Mouse (Mus musculus): ENCODE results near the gene Lrrc3.
"Not testable (repeated sequence)": the region's sequence is repeated elsewhere in the genome, so short reads cannot be mapped to it uniquely, and the experiment has no call there.

Gene Lrrc3

GRCm38 (mm10) chr10:77902211-77902893 lies at the start of gene Lrrc3:
Gene Lrrc3, minus strand, starts transcription at chr10:77902536.
- CTCF ChIA-PET: no interaction called here

GRCm38 (mm10) chr10:77950468-77950867 lies 48.1 kb upstream of the Lrrc3 start:
- CTCF ChIA-PET: not testable (repeated sequence)

- CTCF ChIA-PET: no interaction called here
Measured at GRCm38 (mm10) chr10:77939685-77940084, 37.3 kb upstream of the Lrrc3 start.

GRCm38 (mm10) chr10:77927375-77927774 lies 25.0 kb upstream of the Lrrc3 start:
- CTCF ChIA-PET: no interaction called here

DNA sequence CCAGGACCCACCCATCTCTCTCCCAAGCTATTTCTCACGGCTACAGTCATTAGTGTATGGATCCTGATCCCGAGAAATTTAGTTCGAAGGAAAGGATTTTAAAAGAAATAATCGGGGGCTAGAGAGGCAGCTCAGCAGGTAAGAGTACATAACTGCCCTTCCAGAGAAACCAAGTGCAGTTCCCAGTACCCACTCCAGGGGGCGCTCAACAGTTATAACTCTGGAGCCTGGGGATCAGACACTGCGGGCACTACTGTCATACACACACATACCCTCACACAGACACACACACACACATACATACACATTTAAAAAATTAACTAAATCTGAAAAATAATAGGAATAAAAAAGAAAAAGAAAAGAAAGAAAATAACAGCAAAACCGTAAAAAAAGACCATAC lies 23.8 kb upstream of the Lrrc3 start:
- CTCF ChIA-PET: interaction anchor here (0.5 to 0.6 kb wide), 2 partner anchors 301 to 677 kb away, joined by 3 read pairs; no protein-coding TSS in a partner anchor

DNA sequence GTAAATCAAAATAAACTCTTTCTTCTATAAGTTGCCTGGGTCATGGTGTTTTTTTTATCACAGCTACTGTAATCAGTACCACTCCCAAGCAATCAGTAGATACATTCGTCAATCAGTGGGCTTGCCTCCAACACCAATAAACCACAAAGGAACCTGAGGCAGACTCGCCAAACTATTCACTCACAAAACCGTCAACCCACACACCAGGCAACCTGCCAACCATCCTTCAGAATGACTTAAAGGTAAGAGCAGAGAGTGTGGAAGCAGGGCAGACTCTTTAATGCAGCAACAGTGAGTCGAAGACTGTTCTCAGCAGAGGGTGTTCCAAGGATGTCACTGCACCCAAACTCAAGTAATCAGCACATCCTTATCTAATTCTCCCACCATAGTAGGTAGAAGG lies 20.3 kb upstream of the Lrrc3 start:
- CTCF ChIA-PET: no interaction called here

GRCm38 (mm10) chr10:77921009-77921408 lies 18.7 kb upstream of the Lrrc3 start:
- CTCF ChIA-PET: no interaction called here

DNA sequence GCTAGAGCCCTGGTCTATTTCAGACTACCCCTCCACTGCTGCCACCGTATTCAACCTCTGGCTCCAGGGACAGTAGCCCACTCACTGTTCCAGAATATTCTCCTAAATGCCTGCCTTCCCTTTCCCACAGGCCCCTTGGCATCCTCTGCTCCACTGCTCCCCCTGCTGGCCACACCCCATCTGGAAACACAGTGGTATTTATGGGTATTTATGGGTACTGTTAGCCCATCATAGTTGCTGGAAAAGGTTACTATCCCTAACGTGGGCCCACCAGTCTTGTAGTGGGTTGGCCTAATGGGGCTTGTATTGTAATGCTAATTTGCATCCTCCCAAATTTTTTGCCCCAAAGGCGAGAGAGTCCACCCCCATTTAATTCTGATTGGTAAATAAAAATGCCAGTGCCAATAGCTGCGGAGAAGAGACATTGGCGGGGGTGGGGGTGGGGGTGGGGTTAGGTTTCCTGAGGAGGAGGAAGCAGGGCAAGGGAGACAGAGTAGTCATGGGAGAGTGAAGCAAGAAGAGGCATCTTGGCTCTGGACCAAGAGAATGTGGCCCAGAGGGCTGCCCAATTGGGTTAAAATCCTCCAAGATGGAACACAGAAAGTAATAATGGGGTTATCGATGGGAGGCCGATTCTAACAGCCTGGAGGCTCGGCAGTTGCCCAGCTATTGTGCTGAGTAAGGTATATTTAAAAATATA lies 14.4 kb upstream of the Lrrc3 start:
- CTCF ChIA-PET: interaction anchor here (0.7 to 1.1 kb wide), 2 partner anchors 25 to 1867 kb away, joined by 4 to 7 read pairs; no protein-coding TSS in a partner anchor

GRCm38 (mm10) chr10:77913292-77913691 lies 11.0 kb upstream of the Lrrc3 start:
- CTCF ChIA-PET: no interaction called here

GRCm38 (mm10) chr10:77912605-77913004 lies 10.3 kb upstream of the Lrrc3 start:
- CTCF ChIA-PET: no interaction called here

DNA sequence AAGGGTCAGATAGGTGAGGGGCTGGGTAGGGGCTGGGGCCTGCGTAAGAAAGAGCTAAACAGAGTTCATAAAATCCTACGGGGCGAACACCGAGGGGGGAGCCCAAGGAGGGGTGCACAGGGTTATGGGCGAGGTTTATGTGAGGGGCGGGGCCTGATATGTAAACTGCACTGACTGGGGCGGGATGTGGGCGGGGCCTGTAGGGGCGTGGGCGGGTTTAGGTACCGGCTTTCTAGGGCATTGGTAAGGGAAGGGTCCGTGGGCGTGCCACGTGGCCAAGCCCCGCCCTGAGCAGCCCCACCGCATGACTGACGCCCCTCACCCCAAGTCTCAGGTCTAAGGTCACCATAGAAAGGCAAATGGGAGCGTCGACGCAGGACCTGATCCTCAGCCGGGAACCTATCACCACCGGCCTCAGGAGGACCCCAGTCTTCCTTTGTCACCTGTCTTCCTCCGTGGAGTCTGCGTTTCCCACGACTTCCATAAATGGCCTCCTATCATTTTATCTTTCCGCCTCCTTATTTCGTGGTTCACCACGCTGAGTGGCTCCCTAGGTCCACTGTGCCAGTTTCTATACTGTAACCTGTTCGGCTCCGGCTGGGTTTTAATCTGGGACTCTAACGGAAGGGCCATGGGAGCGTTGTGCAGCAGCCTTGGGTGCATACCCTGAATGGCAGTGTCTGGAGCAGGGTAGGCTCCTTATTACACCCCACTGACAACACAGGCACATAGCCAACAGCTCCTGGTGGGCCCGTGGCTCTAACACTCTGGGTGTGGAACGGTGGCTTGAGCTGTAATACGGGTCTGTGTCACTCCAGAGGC lies 769 bp upstream of the Lrrc3 start:
- CTCF ChIA-PET: no interaction called here

DNA sequence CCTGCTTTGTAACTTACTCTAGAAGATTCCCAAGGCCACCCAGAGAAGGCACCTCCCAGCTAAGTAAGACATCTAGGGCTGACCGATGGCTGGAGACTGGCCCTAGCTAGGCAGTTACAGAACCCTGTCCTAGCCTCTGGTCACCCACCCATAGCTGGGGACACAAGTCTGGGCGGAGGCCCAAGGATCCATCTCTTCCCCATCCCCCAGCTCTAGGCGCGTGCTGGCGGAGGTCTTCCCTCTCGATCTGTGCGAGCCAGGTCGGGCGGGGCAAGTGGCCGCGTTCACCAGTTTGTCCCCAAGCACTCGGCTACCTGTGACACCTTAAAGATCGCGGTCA lies 495 bp downstream of the Lrrc3 start:
- CTCF ChIA-PET: no interaction called here

- CTCF ChIA-PET: no interaction called here
Measured at GRCm38 (mm10) chr10:77900903-77901818, 1.2 kb downstream of the Lrrc3 start.

- CTCF ChIA-PET: no interaction called here
Measured at GRCm38 (mm10) chr10:77900126-77900525, 2.2 kb downstream of the Lrrc3 start.

DNA sequence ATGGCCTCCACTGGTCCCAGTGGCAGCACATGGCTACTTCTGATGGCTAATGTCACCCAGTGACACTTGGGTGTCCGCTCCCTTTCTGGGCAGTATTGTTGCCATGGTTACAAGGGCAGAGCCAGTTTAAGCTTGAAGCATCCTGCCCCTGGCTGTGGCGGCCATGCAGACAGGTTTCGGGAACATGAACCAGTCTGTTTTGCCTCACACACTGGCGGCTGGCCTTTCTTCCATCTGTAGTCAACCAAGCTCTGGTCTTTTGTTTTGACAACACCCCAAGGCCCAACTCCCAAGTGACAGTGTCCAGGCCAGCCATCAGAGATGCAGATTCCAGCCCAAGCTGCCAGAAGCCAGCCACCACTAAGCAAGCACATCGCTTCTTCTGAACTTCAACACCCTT lies 6.8 kb downstream of the Lrrc3 start:
- CTCF ChIA-PET: no interaction called here

- CTCF ChIA-PET: interaction anchor here (0.6 kb wide), 1 partner anchor 1088 kb away, joined by 3 read pairs; no protein-coding TSS in a partner anchor
Measured at GRCm38 (mm10) chr10:77890987-77891565, 11.3 kb downstream of the Lrrc3 start.

GRCm38 (mm10) chr10:77886007-77886747 lies 16.2 kb downstream of the Lrrc3 start:
- CTCF ChIA-PET: no interaction called here

GRCm38 (mm10) chr10:77882553-77882952 lies 19.8 kb downstream of the Lrrc3 start:
- CTCF ChIA-PET: no interaction called here

GRCm38 (mm10) chr10:77880305-77880704 lies 22.0 kb downstream of the Lrrc3 start:
- CTCF ChIA-PET: interaction anchor here (0.6 kb wide), 1 partner anchor 1308 kb away, joined by 3 read pairs; no protein-coding TSS in a partner anchor

DNA sequence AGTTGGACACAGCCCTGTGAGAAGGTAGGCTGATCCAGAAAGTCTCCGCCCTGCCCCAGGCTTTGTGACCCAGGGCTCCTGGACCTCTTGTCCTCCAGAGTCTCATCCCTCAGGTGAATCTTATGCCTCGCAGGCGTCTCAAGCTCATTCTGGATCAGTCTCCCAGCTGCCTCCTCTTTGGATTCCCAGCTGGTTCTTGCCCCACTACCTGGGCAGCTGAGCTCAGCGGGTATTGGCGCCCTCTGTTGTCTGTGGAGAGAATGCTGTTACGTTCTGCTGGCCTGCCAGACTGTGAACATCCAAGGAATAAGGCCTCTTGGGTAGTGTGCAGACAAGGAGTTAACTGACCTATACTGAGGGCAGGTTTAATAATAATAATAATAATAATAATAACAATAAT lies 23.4 kb downstream of the Lrrc3 start:
- CTCF ChIA-PET: no interaction called here

- CTCF ChIA-PET: no interaction called here
Measured at GRCm38 (mm10) chr10:77869651-77870050, 32.7 kb downstream of the Lrrc3 start.
